In the genomic region with DNA sequence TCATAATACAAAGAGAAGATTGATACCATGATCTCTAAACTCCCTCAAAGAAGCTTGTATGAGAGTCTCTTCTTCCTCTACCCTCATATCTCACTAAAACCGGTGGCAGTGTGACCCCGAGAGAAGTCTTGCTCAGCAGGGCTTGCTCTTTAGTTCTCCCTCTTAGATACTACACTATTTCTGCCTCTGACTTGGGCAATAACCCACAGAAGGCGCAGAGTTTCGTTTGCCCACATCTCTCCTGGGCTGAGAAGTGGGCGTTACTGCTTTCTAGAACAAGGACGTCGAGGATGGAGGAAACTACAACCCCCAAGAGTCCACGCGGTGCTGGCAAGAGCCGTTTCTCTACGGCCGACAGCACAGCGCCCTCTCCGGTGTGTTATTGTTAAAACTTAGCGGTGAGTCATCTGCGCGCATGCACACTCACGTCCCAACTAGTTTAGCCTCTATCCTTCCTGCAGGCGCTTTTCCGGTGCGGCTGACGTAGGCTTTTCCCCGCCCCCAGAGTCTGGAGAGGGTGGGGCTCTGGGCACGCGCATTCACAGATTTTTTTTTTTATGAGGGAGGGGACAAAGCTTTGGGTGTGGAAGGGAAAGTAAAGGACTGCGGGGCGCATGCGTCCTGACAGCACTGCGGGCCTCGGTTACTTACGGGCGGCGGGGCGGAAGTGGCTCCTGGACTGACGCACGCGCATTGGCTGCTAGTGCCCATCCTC, we compare ENCODE assay signal across 8 mouse cellular contexts. TPM values are rescaled to one million over a fixed set of nuclear protein-coding genes. Genes with fewer than 3 reads are reported as not detected.
DNase-seq lines count a peak whose midpoint lies in the region; ATAC-seq and TF ChIP-seq lines count a peak whose summit lies in the region.

No protein-coding gene starts in this region.

- TF ChIP-seq EP300 in heart, postnatal 0 days (IDR thresholded peaks at IDR 0.05; ENCODE audit: low read depth) = peak; percentile 55

- 1% methylated on average over 37 of the region's 37 CpGs for WGBS in forebrain, embryonic 12.5 days
- WGBS in heart, postnatal 0 days = under 1% methylated on average over 37 of the region's 37 CpGs
- under 1% methylated on average over 37 of the region's 37 CpGs for WGBS in liver, embryonic 16.5 days (ENCODE audit: insufficient replicate concordance)
- under 1% methylated on average over 37 of the region's 37 CpGs for WGBS in neural tube, embryonic 13.5 days

- no peaks in the 10 kb centered on the region for H3K27me3 ChIP-seq in E14TG2a.4 (ENCODE audit: insufficient read depth, low read length)
- H3K27me3 ChIP-seq in forebrain, embryonic 12.5 days = no peaks in the 10 kb centered on the region
- H3K27me3 ChIP-seq in heart, postnatal 0 days (ENCODE audit: control insufficient read depth, insufficient read depth, low read length) = no peaks in the 10 kb centered on the region
- H3K27me3 ChIP-seq in liver, embryonic 16.5 days (ENCODE audit: control insufficient read depth, insufficient read depth, low read depth, low read length) = peaks cover 4% of the 10 kb centered on the region
- no peaks in the 10 kb centered on the region for H3K27me3 ChIP-seq in neural tube, embryonic 13.5 days

- peak; percentile 97 for ATAC-seq in forebrain, embryonic 12.5 days (ENCODE audit: low FRiP score)
- peak; percentile 96 for ATAC-seq in heart, postnatal 0 days (ENCODE audit: insufficient read depth, low read depth)
- peak; percentile 93 for ATAC-seq in liver, embryonic 16.5 days (ENCODE audit: low read depth)
- ATAC-seq in neural tube, embryonic 13.5 days (ENCODE audit: low read depth) = peak; percentile 97

- H3K27ac ChIP-seq in forebrain, embryonic 12.5 days = peak overlapping the region; percentile 61
- peak overlapping the region; percentile 75 for H3K27ac ChIP-seq in heart, postnatal 0 days (ENCODE audit: low read depth)
- peak overlapping the region; percentile 66 for H3K27ac ChIP-seq in liver, embryonic 16.5 days (ENCODE audit: low read length)
- peak overlapping the region; percentile 80 for H3K27ac ChIP-seq in neural tube, embryonic 13.5 days (replicated peaks)

- peak overlapping the region; percentile 53 for H3K4me2 ChIP-seq in forebrain, embryonic 12.5 days
- H3K4me2 ChIP-seq in heart, postnatal 0 days (ENCODE audit: low read depth, low read length) = peak overlapping the region; percentile 86
- H3K4me2 ChIP-seq in liver, embryonic 16.5 days (ENCODE audit: low read depth, low read length) = peak overlapping the region; percentile 82
- H3K4me2 ChIP-seq in neural tube, embryonic 13.5 days = peak overlapping the region; percentile 62

- H3K9ac ChIP-seq in forebrain, embryonic 12.5 days = peak overlapping the region; percentile 84; the same call in 1 of the 2 replicates
- no peak overlapping the region for H3K9ac ChIP-seq in heart, postnatal 0 days (replicated peaks; ENCODE audit: low read depth, low read length)
- H3K9ac ChIP-seq in liver, embryonic 16.5 days (ENCODE audit: low read depth, low read length) = peak overlapping the region; percentile 65
- H3K9ac ChIP-seq in neural tube, embryonic 13.5 days = peak overlapping the region; percentile 67

- peaks cover 25% of the 10 kb centered on the region for H3K4me1 ChIP-seq in E14TG2a.4 (replicated peaks; ENCODE audit: low read depth, low read length)
- peaks cover 21% of the 10 kb centered on the region for H3K4me1 ChIP-seq in forebrain, embryonic 12.5 days
- peaks cover 5% of the 10 kb centered on the region; the same call in 1 of the 2 replicates for H3K4me1 ChIP-seq in heart, postnatal 0 days (ENCODE audit: control insufficient read depth, insufficient read depth)
- peaks cover 3% of the 10 kb centered on the region; the same call in 1 of the 2 replicates for H3K4me1 ChIP-seq in liver, embryonic 16.5 days (ENCODE audit: control insufficient read depth, low read depth, low read length)
- peaks cover 31% of the 10 kb centered on the region for H3K4me1 ChIP-seq in neural tube, embryonic 13.5 days (replicated peaks)

- no peaks in the 10 kb centered on the region for H3K9me3 ChIP-seq in E14TG2a.4 (ENCODE audit: low read length)
- H3K9me3 ChIP-seq in forebrain, embryonic 12.5 days = no peaks in the 10 kb centered on the region
- no peaks in the 10 kb centered on the region for H3K9me3 ChIP-seq in heart, postnatal 0 days (replicated peaks; ENCODE audit: control insufficient read depth, low read length)
- no peaks in the 10 kb centered on the region for H3K9me3 ChIP-seq in liver, embryonic 16.5 days (replicated peaks; ENCODE audit: control insufficient read depth, low read length)
- H3K9me3 ChIP-seq in neural tube, embryonic 13.5 days = no peaks in the 10 kb centered on the region

- peak; percentile 94 for DNase-seq in c-Kit-positive CD71-positive TER-119-positive erythroid progenitor cells, embryonic 14.5 days (ENCODE audit: low spot score)
- peak; percentile 99 for DNase-seq in heart, postnatal 0 days (ENCODE audit: low spot score)
- DNase-seq in kidney, postnatal 4 days = peak; percentile 98
- peak; percentile 97 for DNase-seq in testis, postnatal 10 days (ENCODE audit: low spot score)

- no peaks in the 10 kb centered on the region for H3K36me3 ChIP-seq in E14TG2a.4 (ENCODE audit: insufficient read depth, low read length)
- no peaks in the 10 kb centered on the region for H3K36me3 ChIP-seq in forebrain, embryonic 12.5 days (replicated peaks)
- H3K36me3 ChIP-seq in heart, postnatal 0 days (replicated peaks; ENCODE audit: control insufficient read depth, insufficient read depth, low read length) = no peaks in the 10 kb centered on the region
- H3K36me3 ChIP-seq in liver, embryonic 16.5 days (ENCODE audit: control insufficient read depth, insufficient read depth) = no peaks in the 10 kb centered on the region
- peaks cover 7% of the 10 kb centered on the region; the same call in 1 of the 2 replicates for H3K36me3 ChIP-seq in neural tube, embryonic 13.5 days

- TF ChIP-seq CTCF in E14TG2a.4 (conservative IDR thresholded peaks at IDR 0.05; ENCODE audit: low read length) = peak; percentile 56
- peak; percentile 90 for TF ChIP-seq CTCF in heart, postnatal 0 days (IDR thresholded peaks at IDR 0.05; ENCODE audit: low read depth)

- H3K4me3 ChIP-seq in E14TG2a.4 (replicated peaks; ENCODE audit: low read length) = peak overlapping the region; percentile 79
- peak overlapping the region; percentile 89 for H3K4me3 ChIP-seq in forebrain, embryonic 12.5 days (replicated peaks)
- peak overlapping the region; percentile 78 for H3K4me3 ChIP-seq in heart, postnatal 0 days (ENCODE audit: low read depth, low read length)
- peak overlapping the region; percentile 75 for H3K4me3 ChIP-seq in liver, embryonic 16.5 days (ENCODE audit: low read depth, low read length)
- H3K4me3 ChIP-seq in neural tube, embryonic 13.5 days = peak overlapping the region; percentile 88

RNA-seq across cellular contexts. Expression of gene Wdfy2, which starts 0.4 kb away (rescaled TPM):
- 15.1 and 15.3 TPM in 2 replicates for polyA plus RNA-seq in forebrain, embryonic 12.5 days (2016; fragmentation: Nextera tagmentation; extraction: Ambion mirVana)
- total RNA-seq in heart, postnatal 0 days (2014; rRNA removed; ENCODE audit: low replicate concordance) = 10.5 and 11.8 TPM in 2 replicates
- 1.7 and 1.8 TPM in 2 replicates for polyA plus RNA-seq in heart, postnatal 0 days (2015; fragmentation: Nextera tagmentation; extraction: Ambion mirVana)
- polyA plus RNA-seq in liver, embryonic 16.5 days (2015; fragmentation: Nextera tagmentation; extraction: Ambion mirVana) = 2.8 and 3.1 TPM in 2 replicates
- 8.4 and 8.7 TPM in 2 replicates for polyA plus RNA-seq in neural tube, embryonic 13.5 days (2015; fragmentation: Nextera tagmentation; extraction: Ambion mirVana)

Comparison
In these comparisons a context has a peak if more than half of its experiments do, and no peak if none do; other contexts are left out.
1. Peak in every context shown above with its lines: DNase-seq, ATAC-seq, H3K4me3 ChIP-seq and H3K27ac ChIP-seq.